Comparison of ENCODE assay signal across 8 mouse cellular contexts in genomic region chr7:80445492-80445891, GRCm38 (mm10). TPM values are rescaled to one million over a fixed set of nuclear protein-coding genes. Genes with fewer than 3 reads are reported as not detected.
DNase-seq lines count a peak whose midpoint lies in the region; ATAC-seq lines count a peak whose summit lies in the region.

No protein-coding gene starts in this region.

- peak; percentile 36 for DNase-seq in embryo, embryonic 11.5 days (ENCODE audit: low read depth, low spot score)
- no peak for DNase-seq in frontal cortex, postnatal 36 days (ENCODE audit: low spot score in 2 of 2)
- no peak for DNase-seq in ovary, postnatal 14 days (ENCODE audit: low spot score)
- no peak for DNase-seq in adrenal gland, postnatal 25 days
- DNase-seq in adrenal gland, postnatal 36 days = no peak

- H3K27me3 ChIP-seq in megakaryocyte, embryonic 14.5 days (replicated peaks) = no peaks in the 10 kb centered on the region

- H3K36me3 ChIP-seq in megakaryocyte, embryonic 14.5 days (replicated peaks; ENCODE audit: low read length) = peaks cover 3% of the 10 kb centered on the region

- peak; percentile 22 for ATAC-seq in CD4-positive, CD25-positive, alpha-beta regulatory T cell, adult 4 months
- ATAC-seq in hematopoietic stem cell, adult 5-6 weeks (replicated peaks in 1 of 2; ENCODE audit: insufficient read depth in 1 of 2, low FRiP score in 2 of 2, low TSS enrichment in 1 of 2, low read depth in 1 of 2, poor library complexity in 2 of 2, severe bottlenecking in 2 of 2) = peak; percentile 71 to 86

- peak overlapping the region; percentile 91 for H3K4me3 ChIP-seq in megakaryocyte, embryonic 14.5 days (replicated peaks)

- H3K4me1 ChIP-seq in megakaryocyte, embryonic 14.5 days = peaks cover 97% of the 10 kb centered on the region

- no peaks in the 10 kb centered on the region for H3K9me3 ChIP-seq in megakaryocyte, embryonic 14.5 days

RNA-seq across cellular contexts. Expression of gene Furin, which starts 40.3 kb away (rescaled TPM):
- polyA plus RNA-seq in CD4-positive, CD25-positive, alpha-beta regulatory T cell, adult 4 months (2017; shearing (Covaris generic)) = 1 to 10 TPM; 5.5 to 7.3 TPM
- 11.7 and 14.1 TPM in 2 replicates for total RNA-seq in hematopoietic stem cell, adult 5-6 weeks (2017)
- polyA plus RNA-seq in megakaryocyte, embryonic 14.5 days (2012; ENCODE audit: insufficient read depth, low replicate concordance) = 72.7 and 125 TPM in 2 replicates
- 157 and 167 TPM in 2 replicates for total RNA-seq in adrenal gland, postnatal 25 days (2021)
- 100 to 1,000 TPM; 155 to 170 TPM for total RNA-seq in adrenal gland, postnatal 36 days (2021)

RNA-seq across cellular contexts. Expression of gene Fes, which starts 57.7 kb away (rescaled TPM):
- 1 to 10 TPM in 1 of 2 experiments, under 1 TPM in 1; 0.11 to 2.5 TPM for polyA plus RNA-seq in CD4-positive, CD25-positive, alpha-beta regulatory T cell, adult 4 months (2017; shearing (Covaris generic))
- total RNA-seq in hematopoietic stem cell, adult 5-6 weeks (2017) = 52.5 and 84.0 TPM in 2 replicates
- polyA plus RNA-seq in megakaryocyte, embryonic 14.5 days (2012; ENCODE audit: insufficient read depth, low replicate concordance) = 42.2 and 53.1 TPM in 2 replicates
- 10.0 and 12.0 TPM in 2 replicates for total RNA-seq in adrenal gland, postnatal 25 days (2021)
- 10 to 100 TPM in 1 of 2 experiments, 1 to 10 TPM in 1; 7.5 to 11.4 TPM for total RNA-seq in adrenal gland, postnatal 36 days (2021)

Comparison
In these comparisons a context has a peak if more than half of its experiments do, and no peak if none do; other contexts are left out.
1. RNA of gene Furin, which starts 40.3 kb away (total RNA-seq): 155 to 170 TPM in adrenal gland, postnatal 36 days and 157 to 167 TPM in adrenal gland, postnatal 25 days; 11.7 to 14.1 TPM in hematopoietic stem cell, adult 5-6 weeks; every median in the first group is over 10 times any median in the second.